In genomic region chr6:84570039-84570438, GRCm38 (mm10) we compare ENCODE assay signal across 15 mouse cellular contexts. TPM values are rescaled to one million over a fixed set of nuclear protein-coding genes. Genes with fewer than 3 reads are reported as not detected.
A peak's percentile ranks its signal among the peaks of the same experiment; 100 is the strongest.
DNase-seq lines count a peak whose midpoint lies in the region; ATAC-seq lines count a peak whose summit lies in the region.
"Had no signal": no experiment of that assay in that cellular context is flagged by ENCODE, and none has a peak within 500 bp of the region (broad histone marks: within the 10 kb centered on the region; RNA-seq: fewer than 3 reads in every experiment).

No protein-coding gene starts in this region.

- H3K9me3 ChIP-seq in lung, embryonic 16.5 days (ENCODE audit: control insufficient read depth, low read length): no peaks in the 10 kb centered on the region
- no peaks in the 10 kb centered on the region for H3K9me3 ChIP-seq in hindbrain, embryonic 11.5 days (ENCODE audit: control insufficient read depth, low read length)
- H3K9me3 ChIP-seq in midbrain, embryonic 13.5 days: no peaks in the 10 kb centered on the region
- H3K9me3 ChIP-seq: embryonic facial prominence, embryonic 15.5 days; liver, embryonic 15.5 days; midbrain, embryonic 12.5 days had no signal

- no peak overlapping the region for H3K9ac ChIP-seq in lung, embryonic 16.5 days (ENCODE audit: low read length)
- H3K9ac ChIP-seq in hindbrain, embryonic 11.5 days (ENCODE audit: low read depth, low read length): peak overlapping the region; percentile 20; the same call in 1 of the 2 replicates
- no peak overlapping the region for H3K9ac ChIP-seq in midbrain, embryonic 13.5 days (replicated peaks)
- H3K9ac ChIP-seq: embryonic facial prominence, embryonic 15.5 days; liver, embryonic 15.5 days; midbrain, embryonic 12.5 days had no signal

- peak; percentile 37 for DNase-seq in embryo, embryonic 11 days
- DNase-seq in embryo, embryonic 10 days (ENCODE audit: low spot score): no peak
- no peak for DNase-seq in lung, postnatal 14 days
- no peak for DNase-seq in hindbrain, embryonic 11.5 days (ENCODE audit: low spot score)
- DNase-seq in left cerebral cortex, postnatal 25 days (ENCODE audit: low spot score in 2 of 2): no peak
- no peak for DNase-seq in thymus, postnatal 0 days (ENCODE audit: low spot score)
- DNase-seq: cerebellum, adult 11-12 months; gastrocnemius, postnatal 10 days; right cerebral cortex, postnatal 4 days had no signal

- intact Hi-C loops in left cerebral cortex, postnatal 25 days (cut with DNase I): no loop called here

- peaks cover 4% of the 10 kb centered on the region for H3K4me1 ChIP-seq in lung, embryonic 16.5 days (replicated peaks; ENCODE audit: control insufficient read depth, insufficient read depth, low read length)
- peaks cover 6% of the 10 kb centered on the region for H3K4me1 ChIP-seq in hindbrain, embryonic 11.5 days (replicated peaks; ENCODE audit: control insufficient read depth, insufficient read depth, low read length)
- H3K4me1 ChIP-seq in midbrain, embryonic 13.5 days (replicated peaks): peaks cover 22% of the 10 kb centered on the region
- H3K4me1 ChIP-seq: liver, embryonic 15.5 days had no signal

- 25% methylated on average over 3 of the region's 3 CpGs for WGBS in lung, embryonic 16.5 days
- WGBS in hindbrain, embryonic 11.5 days: 45% methylated on average over 3 of the region's 3 CpGs
- WGBS in midbrain, embryonic 13.5 days: 47% methylated on average over 3 of the region's 3 CpGs

- no peak overlapping the region for H3K4me2 ChIP-seq in lung, embryonic 16.5 days (ENCODE audit: low read depth, low read length)
- no peak overlapping the region for H3K4me2 ChIP-seq in hindbrain, embryonic 11.5 days (replicated peaks; ENCODE audit: low read depth, low read length)
- H3K4me2 ChIP-seq in midbrain, embryonic 13.5 days (replicated peaks): no peak overlapping the region
- H3K4me2 ChIP-seq: embryonic facial prominence, embryonic 15.5 days; liver, embryonic 15.5 days; midbrain, embryonic 12.5 days had no signal

- ATAC-seq in lung, embryonic 16.5 days (ENCODE audit: low read depth): 0 out of 2 replicates have a peak, but pooled peaks have one; percentile 29
- peak; percentile 28 for ATAC-seq in hindbrain, embryonic 11.5 days (ENCODE audit: low FRiP score)
- ATAC-seq in midbrain, embryonic 13.5 days: no peak

- no peak overlapping the region for H3K27ac ChIP-seq in lung, embryonic 16.5 days (ENCODE audit: low read length)
- H3K27ac ChIP-seq in hindbrain, embryonic 11.5 days (ENCODE audit: low read depth, low read length): peak overlapping the region; percentile 51; the same call in 1 of the 2 replicates
- peak overlapping the region; percentile 9; the same call in 1 of the 2 replicates for H3K27ac ChIP-seq in midbrain, embryonic 13.5 days
- H3K27ac ChIP-seq: embryonic facial prominence, embryonic 15.5 days; layer of hippocampus, adult 2 months; liver, embryonic 15.5 days; midbrain, embryonic 12.5 days had no signal

- H3K4me3 ChIP-seq in lung, embryonic 16.5 days (ENCODE audit: low read length): no peak overlapping the region
- H3K4me3 ChIP-seq in hindbrain, embryonic 11.5 days (ENCODE audit: low read depth, low read length): no peak overlapping the region
- no peak overlapping the region for H3K4me3 ChIP-seq in midbrain, embryonic 13.5 days (replicated peaks)
- H3K4me3 ChIP-seq: embryonic facial prominence, embryonic 15.5 days; layer of hippocampus, adult 2 months; liver, embryonic 15.5 days; midbrain, embryonic 12.5 days had no signal

- H3K27me3 ChIP-seq in lung, embryonic 16.5 days (ENCODE audit: control insufficient read depth, insufficient read depth, low read depth, low read length): no peaks in the 10 kb centered on the region
- 0 out of 2 replicates have a peak, but pooled peaks cover 8% of the 10 kb centered on the region for H3K27me3 ChIP-seq in hindbrain, embryonic 11.5 days (ENCODE audit: control insufficient read depth, insufficient read depth, low read length)
- H3K27me3 ChIP-seq in midbrain, embryonic 13.5 days: peaks cover 17% of the 10 kb centered on the region

- no peaks in the 10 kb centered on the region for H3K36me3 ChIP-seq in lung, embryonic 16.5 days (ENCODE audit: control insufficient read depth, insufficient read depth, low read length)
- H3K36me3 ChIP-seq in hindbrain, embryonic 11.5 days (ENCODE audit: control insufficient read depth, insufficient read depth, low read length): no peaks in the 10 kb centered on the region
- H3K36me3 ChIP-seq in midbrain, embryonic 13.5 days: no peaks in the 10 kb centered on the region
- H3K36me3 ChIP-seq: embryonic facial prominence, embryonic 15.5 days; liver, embryonic 15.5 days; midbrain, embryonic 12.5 days had no signal

RNA-seq across cellular contexts. Expression of gene Cyp26b1, which starts 23.7 kb away (rescaled TPM):
- 2.3 and 2.9 TPM in 2 replicates for polyA plus RNA-seq in lung, embryonic 16.5 days (2015; fragmentation: Nextera tagmentation; extraction: Ambion mirVana)
- polyA plus RNA-seq in hindbrain, embryonic 11.5 days (2014; fragmentation: Nextera tagmentation; extraction: Ambion mirVana): 19.2 and 19.4 TPM in 2 replicates
- polyA plus RNA-seq in midbrain, embryonic 13.5 days (2015; fragmentation: Nextera tagmentation; extraction: Ambion mirVana): 12.6 and 14.7 TPM in 2 replicates
- 10 to 100 TPM; 10.1 TPM for total RNA-seq in left cerebral cortex, postnatal 25 days (2021)
- 3.0 and 3.4 TPM in 2 replicates for polyA plus RNA-seq in thymus, postnatal 0 days (2015; fragmentation: Nextera tagmentation; extraction: Ambion mirVana)
